Mouse (Mus musculus): Measurements from ENCODE around the gene Smc3. TPM values are rescaled to one million over a fixed set of nuclear protein-coding genes. Genes with fewer than 3 reads are reported as not detected.

The Smc3 gene
- polyA plus RNA-seq (2012; rRNA removed) = 33.8 and 37.6 TPM in 2 replicates

DNA sequence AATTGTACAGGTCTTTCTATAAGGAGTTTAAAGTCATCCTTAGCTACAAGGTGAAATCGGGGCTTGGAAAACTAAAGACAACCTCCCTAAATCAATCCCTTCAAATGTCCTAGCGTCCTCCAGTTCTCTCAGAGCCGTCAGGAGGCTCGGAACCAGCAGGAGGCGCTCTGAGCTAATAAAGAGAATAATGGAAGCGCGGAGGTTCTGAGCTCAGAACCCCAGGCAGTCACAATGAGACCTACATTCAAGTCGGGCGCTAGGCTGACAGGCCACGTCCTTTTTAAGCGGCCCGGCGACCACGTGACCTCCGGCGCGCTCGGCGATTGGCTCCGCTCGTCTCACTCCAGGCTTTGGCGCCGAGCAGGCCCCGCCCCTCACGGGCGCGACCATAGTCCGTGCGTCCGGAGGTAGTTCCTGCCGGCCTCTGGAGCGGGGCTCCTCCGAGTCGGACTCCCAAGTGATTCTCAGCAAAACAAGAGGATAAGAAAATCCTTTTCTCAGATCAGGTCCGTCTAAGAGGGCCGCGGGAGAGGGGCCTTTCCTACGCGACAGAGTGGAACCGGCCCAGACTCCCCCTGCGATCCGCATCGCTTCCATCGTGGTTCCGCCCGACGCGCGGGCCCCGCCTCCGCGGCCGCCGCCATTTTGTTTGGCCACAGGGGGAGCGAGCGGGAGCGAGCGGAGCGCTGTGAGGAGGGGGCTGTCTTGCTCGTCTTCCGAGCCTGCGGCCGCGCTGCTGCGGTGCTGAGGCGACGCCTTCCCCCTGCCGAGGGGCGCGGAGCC lies at the start of gene Smc3:
Gene Smc3 (plus strand): TSS at position 642 of the 783 bp plus-strand sequence.
- peak; percentile 97 to 100 for DNase-seq (ENCODE audit: extremely low spot score in 1 of 2, low spot score in 1 of 2)

GRCm38 (mm10) chr19:53550972-53551371 lies 49.2 kb upstream of the Smc3 start:
- no peak for DNase-seq (ENCODE audit: extremely low spot score in 1 of 2, low spot score in 1 of 2)

DNA sequence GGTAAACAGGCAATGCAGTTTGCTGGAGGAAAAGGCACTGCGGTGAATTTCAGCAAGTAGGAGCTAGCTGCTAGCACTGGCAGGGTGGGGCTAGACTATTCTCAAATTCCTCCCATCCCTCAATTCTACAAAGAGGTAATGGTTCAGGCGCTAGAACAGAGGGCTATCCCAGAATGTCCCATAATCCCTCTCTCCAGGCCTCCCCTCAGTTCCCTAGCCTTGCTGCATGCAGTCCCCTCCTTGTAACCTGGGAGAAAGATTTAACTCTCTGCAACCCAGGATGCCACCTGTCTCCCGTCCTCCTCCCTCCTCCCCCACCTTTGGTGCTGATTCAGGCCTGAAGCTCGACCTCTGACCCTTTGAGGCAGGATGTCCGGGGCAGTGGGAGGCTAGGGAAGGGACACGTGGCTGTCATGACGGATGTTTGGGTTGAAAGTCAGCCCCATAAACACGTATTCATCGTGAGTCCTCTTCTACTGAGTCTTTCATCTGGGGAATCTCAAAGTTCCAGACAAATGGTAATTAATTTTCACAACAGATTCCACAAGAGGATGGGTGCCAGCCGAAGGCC lies 47.9 kb upstream of the Smc3 start:
- no peak for DNase-seq (ENCODE audit: extremely low spot score in 1 of 2, low spot score in 1 of 2)

DNA sequence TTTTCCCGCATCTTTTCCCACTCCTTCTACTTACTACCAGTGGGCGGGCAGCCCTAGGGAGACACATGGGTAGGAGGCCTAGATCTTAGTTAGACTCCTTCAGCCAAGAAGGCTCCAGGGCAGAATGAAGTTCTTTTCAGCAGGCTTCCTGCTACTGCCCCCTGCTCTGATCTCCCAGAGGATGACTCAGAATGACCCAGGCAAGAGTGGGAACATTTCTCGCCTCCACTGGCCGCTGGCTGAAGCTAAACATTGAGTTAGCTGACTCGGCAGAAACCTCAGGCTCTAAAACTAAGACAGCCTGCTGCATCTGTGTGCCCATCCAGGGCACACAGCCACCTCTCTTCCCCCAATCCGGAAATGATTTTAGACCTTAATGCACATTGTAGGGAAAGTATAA lies 47.4 kb upstream of the Smc3 start:
- no peak for DNase-seq (ENCODE audit: extremely low spot score in 1 of 2, low spot score in 1 of 2)

- DNase-seq (ENCODE audit: extremely low spot score in 1 of 2, low spot score in 1 of 2) = no peak
Observed at GRCm38 (mm10) chr19:53554402-53554801, 45.8 kb upstream of the Smc3 start.

- DNase-seq (ENCODE audit: extremely low spot score in 1 of 2, low spot score in 1 of 2) = no peak
Observed at GRCm38 (mm10) chr19:53554981-53555616, 45.1 kb upstream of the Smc3 start.

DNA sequence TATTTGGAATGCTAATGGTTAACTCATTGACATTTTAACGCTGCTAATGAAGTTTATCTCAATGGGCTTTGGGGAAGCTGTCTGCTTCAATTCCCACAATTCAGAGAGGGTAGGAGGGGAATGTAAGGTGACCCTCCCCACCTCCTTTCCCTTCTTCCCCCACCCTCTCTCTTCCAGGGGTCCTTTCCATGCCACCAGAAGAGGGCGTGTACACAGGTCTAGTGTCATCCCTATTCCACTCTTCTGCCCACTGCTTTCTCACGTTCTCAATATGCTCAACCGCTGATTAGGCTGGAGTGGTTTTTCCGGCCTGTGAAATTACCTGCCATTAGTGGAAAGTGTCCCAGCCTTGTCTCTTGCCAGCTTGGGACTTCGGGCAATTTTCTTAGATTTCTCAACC lies 43.4 kb upstream of the Smc3 start:
- DNase-seq (ENCODE audit: extremely low spot score in 1 of 2, low spot score in 1 of 2) = no peak

DNA sequence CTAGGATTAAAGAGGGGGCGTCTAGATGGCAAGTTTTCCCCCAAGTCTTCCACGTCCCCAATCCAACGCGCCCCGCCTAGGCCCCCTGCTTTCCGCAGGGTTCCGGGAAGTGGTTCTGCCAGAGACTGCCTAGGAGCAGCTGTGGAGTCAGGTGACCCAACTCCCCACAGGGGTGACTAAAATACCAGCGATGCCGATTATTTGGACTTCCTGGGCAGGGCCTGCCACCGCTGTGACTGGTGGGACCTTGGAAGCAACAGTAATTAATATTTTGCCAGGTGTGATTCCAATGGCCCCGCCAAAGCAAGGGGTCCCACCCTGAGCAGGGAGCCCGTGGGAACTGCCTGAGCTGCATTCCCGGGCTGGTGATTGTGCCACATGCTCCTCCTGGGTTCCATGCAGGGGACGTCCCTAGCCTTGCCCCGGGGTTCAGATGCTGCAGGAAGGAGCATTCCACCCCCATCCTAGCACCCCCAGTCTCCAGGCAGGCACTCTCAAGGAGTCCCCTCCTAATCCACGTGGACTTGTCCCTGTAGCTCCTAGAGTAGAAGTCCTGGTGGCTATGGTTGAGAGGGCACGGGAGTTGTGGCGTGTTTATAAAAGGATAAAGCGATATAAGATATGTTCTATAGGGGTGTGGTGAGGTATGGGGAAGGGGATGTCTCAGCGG lies 42.8 kb upstream of the Smc3 start:
- DNase-seq (ENCODE audit: extremely low spot score in 1 of 2, low spot score in 1 of 2) = no peak

DNA sequence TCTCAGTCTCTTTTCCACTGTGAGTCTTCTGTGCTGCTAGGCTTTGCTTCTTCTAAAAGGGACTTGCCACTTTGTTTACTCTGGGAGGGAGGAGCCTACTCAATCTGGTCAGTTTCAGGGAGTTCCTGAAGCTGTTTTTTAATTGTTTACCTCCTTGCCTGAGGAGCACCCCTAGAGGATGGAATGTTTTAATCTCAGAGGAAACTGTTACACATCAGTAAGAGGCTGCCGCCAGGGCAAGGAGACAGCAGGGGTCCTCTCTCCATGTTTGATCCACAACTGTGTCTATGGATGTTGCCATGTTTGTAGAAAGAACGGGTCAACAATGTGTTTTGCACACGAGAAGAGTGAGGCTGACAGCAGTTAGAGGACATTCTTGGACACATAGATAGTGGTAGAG lies 39.8 kb upstream of the Smc3 start:
- DNase-seq (ENCODE audit: extremely low spot score in 1 of 2, low spot score in 1 of 2) = no peak

DNA sequence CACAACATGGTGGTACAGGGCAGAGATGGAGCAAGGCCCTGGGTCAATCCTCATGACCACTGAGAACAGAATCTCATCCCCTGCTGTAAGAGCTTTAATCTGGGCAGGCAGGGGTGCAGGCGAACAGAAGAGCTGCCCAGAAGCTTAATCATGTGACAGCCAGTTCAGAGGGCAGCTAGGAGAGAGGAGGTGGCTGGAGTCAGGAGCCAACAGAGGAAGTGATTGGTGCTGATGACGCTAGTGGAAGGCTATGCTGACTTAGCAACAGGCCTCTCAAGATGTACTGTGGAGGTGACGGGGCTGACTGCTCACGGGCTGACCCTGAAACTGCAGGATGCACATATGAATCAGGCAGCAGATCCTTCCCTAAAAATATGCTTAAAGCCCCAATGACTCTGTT lies 36.0 kb upstream of the Smc3 start:
- no peak for DNase-seq (ENCODE audit: extremely low spot score in 1 of 2, low spot score in 1 of 2)

GRCm38 (mm10) chr19:53565565-53566277 lies 34.5 kb upstream of the Smc3 start:
- DNase-seq (ENCODE audit: extremely low spot score in 1 of 2, low spot score in 1 of 2) = no peak

DNA sequence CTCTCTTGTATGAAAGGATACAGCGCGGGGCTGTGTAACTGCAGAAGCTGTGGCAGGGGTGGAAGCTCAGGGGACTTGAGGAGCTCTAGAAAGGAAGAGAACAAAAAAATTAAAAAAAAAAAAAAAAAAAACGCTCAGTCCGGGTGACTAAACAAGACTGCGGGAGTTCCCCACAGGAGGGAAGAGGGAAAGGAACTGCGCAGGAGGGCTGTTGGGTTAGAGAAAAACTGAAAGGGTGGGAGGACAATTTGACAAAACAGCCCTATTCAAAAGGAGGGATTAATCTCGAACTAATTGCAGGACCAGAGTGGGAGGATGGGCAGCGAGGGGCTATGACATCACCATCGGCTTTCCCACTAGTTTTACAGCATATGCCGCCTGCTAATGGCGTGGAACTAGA lies 32.3 kb upstream of the Smc3 start:
- DNase-seq (ENCODE audit: extremely low spot score in 1 of 2, low spot score in 1 of 2) = no peak

GRCm38 (mm10) chr19:53568553-53568952 lies 31.6 kb upstream of the Smc3 start:
- DNase-seq (ENCODE audit: extremely low spot score in 1 of 2, low spot score in 1 of 2) = no peak

DNA sequence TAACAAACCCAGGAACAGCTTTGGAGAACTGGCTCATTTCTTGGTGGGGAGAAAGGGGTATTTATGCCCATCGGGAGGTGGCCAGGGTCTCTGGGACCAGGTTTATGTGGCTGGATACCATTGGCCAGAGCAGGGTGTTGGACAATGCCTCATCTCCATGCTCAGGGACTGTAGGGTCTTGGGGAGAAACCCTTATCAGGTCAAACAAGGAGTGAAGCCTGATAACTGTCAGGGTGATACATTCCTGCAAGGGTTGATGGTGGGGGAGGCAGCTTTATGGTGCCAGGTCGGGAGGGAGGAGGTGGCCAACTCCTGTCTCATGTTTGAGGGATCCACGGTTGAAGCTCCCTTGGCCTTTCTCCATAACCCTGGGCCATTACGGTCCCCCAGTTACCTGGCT lies 29.1 kb upstream of the Smc3 start:
- DNase-seq (ENCODE audit: extremely low spot score in 1 of 2, low spot score in 1 of 2) = no peak

DNA sequence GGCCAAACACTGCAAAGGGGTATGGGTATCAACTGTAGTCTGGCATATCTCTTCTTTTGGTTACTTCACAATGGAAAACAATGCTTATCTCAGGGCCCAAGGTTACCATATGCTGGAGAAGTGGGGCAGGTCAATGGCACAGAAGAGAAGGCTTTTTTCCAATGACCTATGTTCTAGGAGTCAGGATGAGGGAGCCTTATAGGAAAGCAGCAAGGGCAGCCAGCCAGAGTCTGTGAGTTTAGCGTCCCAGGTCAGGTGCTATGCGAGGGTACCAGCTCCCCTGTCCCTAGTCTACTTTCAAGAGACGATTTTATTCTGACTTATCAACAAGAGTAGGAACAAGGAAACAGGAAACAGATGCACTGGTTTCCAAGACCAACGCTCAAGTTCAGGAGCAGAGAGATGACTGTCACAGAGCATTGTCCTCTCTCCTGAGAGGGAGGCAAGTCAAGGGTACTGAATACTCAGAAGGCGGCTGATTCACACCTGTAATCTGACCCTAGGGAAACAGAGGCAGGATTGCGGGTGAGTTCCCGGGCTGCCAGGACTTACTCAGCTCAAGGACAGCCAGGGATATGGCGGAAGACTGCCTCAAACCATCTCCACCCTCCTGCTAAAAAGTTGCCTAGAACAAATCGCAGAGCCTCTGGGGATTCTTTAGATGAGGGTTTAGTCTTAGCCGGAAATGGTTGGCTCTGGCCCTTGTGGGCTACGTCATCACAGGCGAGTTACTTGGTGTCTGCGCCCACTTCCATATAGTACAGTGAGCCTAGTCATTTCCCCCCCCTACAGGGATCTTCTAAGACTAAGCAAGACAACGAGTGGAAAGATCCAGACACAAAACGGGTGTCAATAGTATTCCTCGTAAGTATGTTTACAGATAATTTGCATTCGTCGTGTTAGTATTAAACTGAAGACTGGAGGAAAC lies 28.4 kb upstream of the Smc3 start:
- no peak for DNase-seq (ENCODE audit: extremely low spot score in 1 of 2, low spot score in 1 of 2)

DNA sequence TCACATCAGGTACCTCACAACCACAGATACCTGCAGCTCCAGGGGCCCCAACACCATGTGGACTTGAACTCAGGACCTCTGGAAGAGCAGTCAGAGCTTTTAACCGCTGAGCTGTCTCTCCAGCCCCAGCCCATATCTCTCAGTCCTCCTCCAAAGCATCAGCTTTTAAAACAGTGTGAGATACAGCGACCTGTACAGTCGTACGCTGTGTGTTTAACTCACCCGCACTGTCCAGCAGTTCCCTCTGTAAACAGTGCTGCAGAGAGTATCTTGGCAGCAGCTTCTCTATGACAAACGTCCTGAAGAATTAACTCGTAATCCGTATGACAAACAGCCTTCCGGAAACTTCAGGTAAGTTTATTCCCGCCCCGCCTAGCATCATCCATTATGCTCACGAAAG lies 27.6 kb upstream of the Smc3 start:
- no peak for DNase-seq (ENCODE audit: extremely low spot score in 1 of 2, low spot score in 1 of 2)

- DNase-seq (ENCODE audit: extremely low spot score in 1 of 2, low spot score in 1 of 2) = no peak
Observed at GRCm38 (mm10) chr19:53573151-53573550, 27.0 kb upstream of the Smc3 start.

GRCm38 (mm10) chr19:53574131-53574530 lies 26.1 kb upstream of the Smc3 start:
- no peak for DNase-seq (ENCODE audit: extremely low spot score in 1 of 2, low spot score in 1 of 2)

GRCm38 (mm10) chr19:53574546-53574945 lies 25.7 kb upstream of the Smc3 start:
- DNase-seq (ENCODE audit: extremely low spot score in 1 of 2, low spot score in 1 of 2) = no peak
